Mouse (Mus musculus) heart, postnatal 0 days (tissue): ENCODE results near the gene Ccdc88c. TPM values are rescaled to one million over a fixed set of nuclear protein-coding genes. Genes with fewer than 3 reads are reported as not detected.

Experiments used
- ATAC-seq: fragments of 200-750 bp; cut with Nextera tagmentation; 2 replicates; pipeline ENCODE4 v1.8.0; 2017; ENCODE audit warnings: low read depth, moderate number of reproducible peaks, moderate library complexity; ENCODE audit not compliant: insufficient read depth
- DNase-seq: peaks from one replicate; pipeline ENCODE4 v3.0.0-alpha.2; 2016; ENCODE audit warnings: low spot score
- H3K27ac ChIP-seq: fragments of 300-500 bp; sonication (generic); 2 replicates; pipeline ENCODE4 v1.5.1; 2014; ENCODE audit warnings: low read depth, mild to moderate bottlenecking
- H3K27me3 ChIP-seq: fragments of 300-500 bp; sonication (generic); 2 replicates; pipeline ENCODE4 v1.6.1; 2014; ENCODE audit warnings: low read length, mixed read lengths; ENCODE audit not compliant: control insufficient read depth, insufficient read depth
- H3K36me3 ChIP-seq: fragments of 300-500 bp; sonication (generic); replicated peaks from 2 replicates; pipeline ENCODE4 v1.6.1; 2014; ENCODE audit warnings: low read length, mixed read lengths; ENCODE audit not compliant: control insufficient read depth, insufficient read depth
- H3K4me1 ChIP-seq: fragments of 300-500 bp; sonication (generic); 2 replicates; pipeline ENCODE4 v1.6.1; 2014; ENCODE audit warnings: antibody characterized with exemption; ENCODE audit not compliant: control insufficient read depth, insufficient read depth
- H3K4me2 ChIP-seq: fragments of 300-500 bp; sonication (generic); 2 replicates; pipeline ENCODE4 v1.6.1; 2014; ENCODE audit warnings: low read depth, mild to moderate bottlenecking, low read length, moderate library complexity
- H3K4me3 ChIP-seq: fragments of 300-500 bp; sonication (generic); 2 replicates; pipeline ENCODE4 v1.5.1; 2014; ENCODE audit warnings: low read depth, low read length
- H3K9ac ChIP-seq: fragments of 300-500 bp; sonication (generic); replicated peaks from 2 replicates; pipeline ENCODE4 v1.6.1; 2014; ENCODE audit warnings: low read depth, low read length, mixed read lengths
- H3K9me3 ChIP-seq: fragments of 300-500 bp; sonication (generic); replicated peaks from 2 replicates; pipeline ENCODE4 v1.6.1; 2016; ENCODE audit warnings: low read length; ENCODE audit not compliant: control insufficient read depth
- CTCF ChIP-seq: IDR thresholded peaks from 2 replicates; pipeline ENCODE4 v1.5.1; 2016; ENCODE audit warnings: antibody characterized with exemption, control low read depth, low read depth
- EP300 ChIP-seq: IDR thresholded peaks from 2 replicates; pipeline ENCODE4 v1.6.1; 2016; ENCODE audit warnings: antibody characterized with exemption, low read depth
- WGBS: fragments of 180-500 bp; shearing (Covaris S2); extraction: QIAGEN DNeasy Blood & Tissue Kit; methylation state at CpG from one replicate; pipeline ENCODE4 v1.1.7; 2014; 5-methylcytosine and 5-hydroxymethylcytosine counted together
- polyA plus RNA-seq: library from polyadenylated mRNA; unstranded; fragments of >200 nt; fragmentation: Nextera tagmentation; extraction: Ambion mirVana; gene quantifications from 2 replicates; pipeline ENCODE4 v1.2.1, GENCODE M21; 2015
- total RNA-seq: library from RNA; depleted of rRNA; stranded (reverse); fragments of >200 nt; gene quantifications from 2 replicates; pipeline ENCODE4 v1.2.3, GENCODE M21; 2014; ENCODE audit warnings: low replicate concordance

Gene Ccdc88c
- total and polyA plus RNA-seq, 2 experiments from 2014 or later = 1.6 to 4.7 TPM

- Histone ChIP-seq H3K27me3 (peaks cover 16% of the 10 kb centered on the region), H3K4me2 (no peak overlapping the region), H3K9ac (0 out of 2 replicates have a peak overlapping the region, but pooled peaks have one; percentile 4), H3K27ac (no peak overlapping the region), H3K36me3 (no peaks in the 10 kb centered on the region), H3K4me1 (peaks cover 13% of the 10 kb centered on the region; the same call in 1 of the 2 replicates), H3K9me3 (no peaks in the 10 kb centered on the region), H3K4me3 (no peak overlapping the region)
- TF ChIP-seq EP300 (no peak), CTCF (no peak)
- DNase-seq (peak; percentile 45), ATAC-seq (peak; percentile 65)
- WGBS = 37% methylated on average over 15 of the region's 15 CpGs
Measured at GRCm38 (mm10) chr12:100958621-100959592, 69.9 kb downstream of the Ccdc88c start.

- no peak for TF ChIP-seq EP300
- TF ChIP-seq CTCF = peak; percentile 94
- Histone ChIP-seq H3K36me3 (no peaks in the 10 kb centered on the region), H3K9ac (no peak overlapping the region), H3K9me3 (no peaks in the 10 kb centered on the region), H3K4me3 (no peak overlapping the region), H3K4me1 (peaks cover 13% of the 10 kb centered on the region; the same call in 1 of the 2 replicates), H3K27ac (no peak overlapping the region), H3K27me3 (peaks cover 16% of the 10 kb centered on the region), H3K4me2 (no peak overlapping the region)
- WGBS = 24% methylated on average over 5 of the region's 5 CpGs
- peak; percentile 67 for DNase-seq
- ATAC-seq = peak; percentile 69
Measured at GRCm38 (mm10) chr12:100958006-100958405, 70.8 kb downstream of the Ccdc88c start.

GRCm38 (mm10) chr12:100957257-100957656, 71.6 kb downstream of the Ccdc88c start:
- H3K9me3 ChIP-seq = no peaks in the 10 kb centered on the region
- H3K9ac ChIP-seq = no peak overlapping the region
- no peak for ATAC-seq
- no peak for DNase-seq
- peaks cover 13% of the 10 kb centered on the region; the same call in 1 of the 2 replicates for H3K4me1 ChIP-seq
- no peaks in the 10 kb centered on the region for H3K36me3 ChIP-seq
- H3K4me3 ChIP-seq = no peak overlapping the region
- no peak overlapping the region for H3K27ac ChIP-seq
- H3K27me3 ChIP-seq = peaks cover 16% of the 10 kb centered on the region
- H3K4me2 ChIP-seq = no peak overlapping the region
- TF ChIP-seq EP300 = no peak
- TF ChIP-seq CTCF = no peak
- WGBS = 65% methylated on average over 3 of the region's 3 CpGs

- DNase-seq (no peak), ATAC-seq (no peak)
- H3K36me3 ChIP-seq = no peaks in the 10 kb centered on the region
- H3K9ac ChIP-seq = no peak overlapping the region
- 51% methylated on average over 4 of the region's 4 CpGs for WGBS
- peaks cover 16% of the 10 kb centered on the region for H3K27me3 ChIP-seq
- no peak overlapping the region for H3K27ac ChIP-seq
- no peak for TF ChIP-seq EP300
- no peak for TF ChIP-seq CTCF
- no peaks in the 10 kb centered on the region for H3K9me3 ChIP-seq
- no peak overlapping the region for H3K4me2 ChIP-seq
- H3K4me1 ChIP-seq = peaks cover 13% of the 10 kb centered on the region; the same call in 1 of the 2 replicates
- H3K4me3 ChIP-seq = no peak overlapping the region
Measured at GRCm38 (mm10) chr12:100956825-100957224, 72.0 kb downstream of the Ccdc88c start.

GRCm38 (mm10) chr12:100956028-100956427, 72.8 kb downstream of the Ccdc88c start:
- Histone ChIP-seq H3K4me3 (no peak overlapping the region), H3K9ac (no peak overlapping the region), H3K36me3 (no peaks in the 10 kb centered on the region), H3K9me3 (no peaks in the 10 kb centered on the region), H3K27ac (no peak overlapping the region), H3K4me2 (no peak overlapping the region), H3K27me3 (peaks cover 16% of the 10 kb centered on the region), H3K4me1 (peaks cover 13% of the 10 kb centered on the region; the same call in 1 of the 2 replicates)
- DNase-seq (no peak), ATAC-seq (no peak)
- no peak for TF ChIP-seq EP300
- no peak for TF ChIP-seq CTCF
- WGBS = 82% methylated on average over 2 of the region's 2 CpGs
